Mouse (Mus musculus): ENCODE data around the gene Atp1a1.

DNA sequence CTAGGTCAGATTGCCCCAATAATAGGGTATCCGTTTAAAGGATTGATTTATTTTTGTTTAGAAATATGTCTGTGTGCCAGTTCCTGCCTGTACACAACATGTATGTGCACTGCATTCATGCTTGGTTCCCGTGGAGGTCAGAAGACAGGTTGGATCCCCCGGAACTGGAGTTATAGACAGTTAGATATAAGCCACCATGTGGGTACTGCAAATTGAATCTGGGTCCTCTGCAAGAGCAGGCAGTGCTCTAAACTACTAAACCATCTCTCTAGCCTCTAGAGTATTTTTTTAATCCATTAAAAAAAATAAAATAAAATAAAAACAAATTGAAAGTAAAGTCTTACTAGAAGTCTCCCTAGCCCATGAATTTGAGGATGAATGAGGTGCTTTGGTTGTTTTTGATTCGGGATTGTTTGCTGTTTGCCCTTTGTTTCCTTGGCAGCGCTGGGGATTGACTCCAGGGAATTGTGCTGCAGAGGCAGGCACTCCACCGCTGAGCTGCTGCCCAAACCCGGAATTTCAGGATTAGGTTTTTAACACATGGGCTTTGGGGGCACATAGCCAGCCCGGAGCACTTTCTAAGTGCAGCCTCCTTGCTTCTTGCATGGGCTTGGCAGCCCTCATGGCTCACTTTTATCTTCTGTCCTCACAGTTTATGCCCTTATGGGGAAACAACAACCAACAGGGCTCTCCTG is 75.4 kb downstream of the Atp1a1 start:
- TF ChIP-seq CTCF (IDR thresholded peaks at IDR 0.05; ENCODE audit: borderline replicate concordance, control insufficient read depth, extremely low read depth, insufficient read depth, low read length, poor library complexity) (no peak), POLR2A (IDR thresholded peaks at IDR 0.05; ENCODE audit: control insufficient read depth, extremely low read depth, insufficient read depth, low read length, poor library complexity) (no peak)

All from thymus, adult 2 months (tissue).